Mouse (Mus musculus) liver, embryonic 14.5 days (tissue): ENCODE results near the gene Naif1. TPM values are rescaled to one million over a fixed set of nuclear protein-coding genes. Genes with fewer than 3 reads are reported as not detected.
"Not testable (repeated sequence)": the region's sequence is repeated elsewhere in the genome, so short reads cannot be mapped to it uniquely, and the experiment has no call there.

Source experiments
- ATAC-seq: fragments of 200-750 bp; cut with Nextera tagmentation; 2 replicates; pipeline ENCODE4 v1.8.0; 2017; ENCODE audit warnings: moderate number of reproducible peaks, mild to moderate bottlenecking, moderate library complexity; ENCODE audit not compliant: insufficient read depth
- DNase-seq, 3 experiments: peaks; one replicate each; pipeline ENCODE4 v3.0.0-alpha.2; 2012 to 2013; ENCODE audit warnings: low read depth in 3 of 3, low spot score in 3 of 3
- H3K27ac ChIP-seq: fragments of 300-500 bp; sonication (generic); 2 replicates; pipeline ENCODE4 v1.5.1; 2014; ENCODE audit warnings: moderate library complexity, mild to moderate bottlenecking, control low read depth, inconsistent platforms
- H3K27me3 ChIP-seq: fragments of 300-500 bp; sonication (generic); 2 replicates; pipeline ENCODE4 v1.6.1; 2014; ENCODE audit warnings: mild to moderate bottlenecking, low read length, moderate library complexity; ENCODE audit not compliant: control insufficient read depth, insufficient read depth
- H3K36me3 ChIP-seq: fragments of 300-500 bp; sonication (generic); replicated peaks from 2 replicates; pipeline ENCODE4 v1.6.1; 2014; ENCODE audit warnings: low read depth; ENCODE audit not compliant: control insufficient read depth, insufficient read depth
- H3K4me1 ChIP-seq, 2 experiments: fragments of 200-500 bp in 1 of 2; fragments of 300-500 bp in 1 of 2; sonication (generic) in 1 of 2; replicated peaks; 2 replicates each; pipeline ENCODE4 v1.6.1; 2012 to 2014; ENCODE audit warnings: antibody characterized with exemption in 1 of 2, inconsistent platforms in 1 of 2, low read length in 1 of 2; ENCODE audit not compliant: control insufficient read depth in 2 of 2, insufficient read depth in 2 of 2
- H3K4me2 ChIP-seq: fragments of 300-500 bp; sonication (generic); 2 replicates; pipeline ENCODE4 v1.6.1; 2014; ENCODE audit warnings: low read depth, mild to moderate bottlenecking, control low read depth, moderate library complexity
- H3K4me3 ChIP-seq, 2 experiments: fragments of 200-500 bp in 1 of 2; fragments of 300-500 bp in 1 of 2; sonication (generic) in 1 of 2; 2 replicates each; pipeline ENCODE4 v1.5.1; 2012 to 2014; ENCODE audit warnings: low read depth in 2 of 2, low read length in 2 of 2, mild to moderate bottlenecking in 2 of 2, control low read depth in 1 of 2, inconsistent platforms in 1 of 2, moderate library complexity in 1 of 2; ENCODE audit not compliant: insufficient read depth in 1 of 2
- H3K9ac ChIP-seq: fragments of 300-500 bp; sonication (generic); replicated peaks from 2 replicates; pipeline ENCODE4 v1.6.1; 2014; ENCODE audit warnings: mild to moderate bottlenecking, control low read depth, moderate library complexity
- H3K9me3 ChIP-seq: fragments of 300-500 bp; sonication (generic); 2 replicates; pipeline ENCODE4 v1.6.1; 2016; ENCODE audit warnings: low read length, mixed read lengths; ENCODE audit not compliant: control insufficient read depth
- CTCF ChIP-seq: IDR thresholded peaks from 2 replicates; pipeline ENCODE4 v1.5.1; 2016; ENCODE audit warnings: antibody characterized with exemption, low read depth, control low read depth
- EP300 ChIP-seq: IDR thresholded peaks from 2 replicates; pipeline ENCODE4 v1.6.1; 2016; ENCODE audit warnings: antibody characterized with exemption, low read depth
- WGBS: fragments of 180-500 bp; shearing (Covaris S2); extraction: QIAGEN DNeasy Blood & Tissue Kit; methylation state at CpG from one replicate; pipeline ENCODE4 v1.1.7; 2014; ENCODE audit not compliant: insufficient replicate concordance; 5-methylcytosine and 5-hydroxymethylcytosine counted together
- polyA plus RNA-seq, 2 experiments: library from polyadenylated mRNA; depleted of rRNA in 1 of 2; stranded (reverse) in 1 of 2; unstranded in 1 of 2; fragments of >200 nt; fragmentation: Nextera tagmentation in 1 of 2; extraction: Ambion mirVana in 1 of 2; gene quantifications; 2 replicates each; pipeline versions ENCODE4 v1.2.1 to v1.2.3; 2012 to 2014

Naif1 gene
- polyA plus RNA-seq, 2 experiments, result 1.4 to 1.6 TPM

DNA sequence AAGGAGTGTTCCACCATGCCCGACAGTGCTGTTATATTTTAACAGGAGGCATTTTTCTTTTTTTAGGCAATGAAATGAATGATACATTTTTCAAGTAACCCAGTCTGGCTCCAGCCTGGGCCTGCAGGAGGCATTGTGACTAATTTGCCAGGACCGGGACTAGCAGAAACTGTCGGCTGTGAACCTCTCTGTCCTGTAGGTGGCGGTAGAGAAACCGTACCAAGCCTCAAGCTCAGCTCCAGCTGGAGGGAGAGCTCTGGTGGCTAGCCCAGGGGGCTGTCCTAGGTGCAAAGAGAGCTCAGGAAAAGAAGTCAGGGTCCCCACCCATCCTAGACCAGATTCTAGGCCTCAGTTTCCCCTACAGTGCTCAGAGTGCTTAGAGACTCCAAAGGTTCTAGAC, 38.4 kb downstream of the Naif1 start:
- Histone ChIP-seq H3K27ac (no peak overlapping the region), H3K9ac (no peak overlapping the region), H3K4me2 (no peak overlapping the region), H3K27me3 (no peaks in the 10 kb centered on the region), H3K4me3 (no peak overlapping the region), H3K36me3 (no peaks in the 10 kb centered on the region), H3K9me3 (no peaks in the 10 kb centered on the region), H3K4me1 (peaks cover 0 to 8% of the 10 kb centered on the region in 2 experiments; a peak in 2 of 4 replicates)
- ATAC-seq (peak; percentile 46; the same call in 1 of the 2 replicates), DNase-seq (peak; percentile 59 to 61 (median 60))
- TF ChIP-seq CTCF, result peak; percentile 89
- no peak for TF ChIP-seq EP300
- under 1% methylated on average over 5 of the region's 5 CpGs for WGBS

DNA sequence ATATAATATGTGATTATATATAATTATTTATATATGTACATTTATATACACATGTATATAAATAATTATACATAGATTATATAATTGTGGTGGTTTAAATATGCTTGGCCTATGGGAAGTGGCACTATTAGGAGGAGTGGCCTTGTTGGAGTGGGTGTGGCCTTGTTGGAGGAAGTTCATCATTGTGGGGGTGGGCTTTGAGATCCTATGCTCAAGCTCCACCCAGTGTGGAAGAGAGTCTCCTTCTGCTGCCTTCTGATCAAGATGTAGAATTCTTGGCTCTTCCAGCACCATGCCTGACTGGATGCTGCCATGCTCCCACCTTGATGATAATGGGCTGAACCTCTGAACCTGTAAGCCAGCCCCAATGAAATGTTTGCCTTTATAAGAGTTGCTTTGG, 40.5 kb downstream of the Naif1 start:
- not testable (repeated sequence) for H3K36me3 ChIP-seq, H3K27ac ChIP-seq, H3K4me2 ChIP-seq, DNase-seq, H3K9me3 ChIP-seq, ATAC-seq, H3K4me3 ChIP-seq, H3K9ac ChIP-seq, H3K27me3 ChIP-seq
- H3K4me1 ChIP-seq, result peaks cover 0 to 14% of the 10 kb centered on the region in 2 experiments; a peak in 3 of 4 replicates

DNA sequence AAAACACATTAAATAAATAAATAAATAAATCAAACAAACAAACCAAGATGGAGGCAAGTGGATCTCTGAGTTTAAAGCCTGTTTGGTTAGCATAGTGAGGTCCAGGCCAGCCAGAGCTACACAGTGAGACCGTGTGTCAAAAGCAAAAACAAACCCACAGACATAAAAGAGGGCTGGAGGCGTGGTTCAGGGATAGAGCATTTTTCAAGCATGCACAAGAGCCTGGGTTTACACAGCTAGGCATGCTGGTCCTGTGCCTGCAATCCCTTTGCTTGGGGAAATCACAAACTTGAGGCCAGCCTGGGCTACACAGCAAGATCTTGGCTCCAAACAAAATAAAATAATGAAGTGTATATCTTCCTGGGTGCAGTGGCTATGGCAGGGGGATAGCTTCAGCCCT, 42.4 kb downstream of the Naif1 start:
- H3K36me3 ChIP-seq, result no peaks in the 10 kb centered on the region
- no peak overlapping the region for H3K4me2 ChIP-seq
- ATAC-seq, result no peak
- no peaks in the 10 kb centered on the region for H3K9me3 ChIP-seq
- no peaks in the 10 kb centered on the region for H3K27me3 ChIP-seq
- TF ChIP-seq CTCF, result no peak
- TF ChIP-seq EP300, result no peak
- DNase-seq, result no peak
- peaks cover 0 to 13% of the 10 kb centered on the region in 2 experiments; a peak in 3 of 4 replicates for H3K4me1 ChIP-seq
- 50% methylated on average over 2 of the region's 2 CpGs for WGBS
- no peak overlapping the region for H3K4me3 ChIP-seq
- no peak overlapping the region for H3K9ac ChIP-seq
- H3K27ac ChIP-seq, result no peak overlapping the region

DNA sequence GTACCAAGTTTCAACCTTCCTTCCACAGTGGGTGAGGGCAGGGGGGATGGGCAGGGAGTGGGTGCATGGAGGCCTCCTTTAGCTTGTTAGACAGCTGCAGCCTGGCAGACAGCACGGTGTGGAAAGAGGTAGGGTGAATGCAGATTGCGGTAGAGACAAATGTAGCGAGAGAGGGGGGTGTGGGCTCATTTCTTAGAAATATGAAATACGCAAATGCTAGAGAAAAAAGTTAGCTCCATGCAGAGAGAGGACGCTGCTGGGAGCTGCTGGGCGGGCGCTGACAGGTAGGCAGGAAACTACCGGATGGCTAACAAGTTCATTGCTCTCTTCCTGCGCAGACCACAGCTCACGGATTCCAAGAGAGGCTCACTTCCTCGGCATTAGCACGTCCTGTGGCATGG, 43.0 kb downstream of the Naif1 start:
- Histone ChIP-seq H3K9me3 (no peaks in the 10 kb centered on the region), H3K4me2 (no peak overlapping the region), H3K36me3 (no peaks in the 10 kb centered on the region), H3K4me1 (peaks cover 0 to 13% of the 10 kb centered on the region in 2 experiments; a peak in 3 of 4 replicates), H3K27ac (no peak overlapping the region), H3K4me3 (no peak overlapping the region), H3K9ac (no peak overlapping the region), H3K27me3 (no peaks in the 10 kb centered on the region)
- WGBS, result 16% methylated on average over 12 of the region's 12 CpGs
- DNase-seq (no peak), ATAC-seq (no peak)
- TF ChIP-seq CTCF (no peak), EP300 (no peak)

DNA sequence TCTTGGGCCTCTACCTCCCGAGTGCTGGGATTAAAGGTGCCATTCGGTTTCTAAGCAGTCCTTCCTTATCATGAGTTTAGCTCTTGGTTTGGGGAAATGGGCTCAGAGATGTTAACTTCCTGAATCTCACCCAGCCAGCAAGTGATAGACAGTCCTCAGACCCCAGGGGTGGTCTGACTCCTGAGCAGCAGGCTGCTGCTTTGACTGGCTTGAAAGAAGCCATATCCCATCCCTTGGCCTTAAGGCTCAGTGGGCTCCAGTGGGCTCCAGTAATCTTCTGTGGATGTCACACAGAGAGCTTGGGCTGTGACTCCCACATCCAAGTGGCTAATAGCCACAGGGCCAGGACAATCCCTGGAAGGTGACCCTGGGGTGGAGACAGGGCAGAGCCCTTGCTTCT, 44.3 kb downstream of the Naif1 start:
- Histone ChIP-seq H3K27ac (no peak overlapping the region), H3K4me2 (no peak overlapping the region), H3K27me3 (no peaks in the 10 kb centered on the region), H3K4me1 (peaks cover 0 to 13% of the 10 kb centered on the region in 2 experiments; a peak in 3 of 4 replicates), H3K36me3 (no peaks in the 10 kb centered on the region), H3K9me3 (no peaks in the 10 kb centered on the region), H3K9ac (no peak overlapping the region), H3K4me3 (no peak overlapping the region)
- ATAC-seq (no peak), DNase-seq (no peak)
- 17% methylated on average over 2 of the region's 2 CpGs for WGBS
- TF ChIP-seq EP300 (no peak), CTCF (no peak)
